Comparison of ENCODE assay signal across 9 mouse cellular contexts in genomic region chr1:119388664-119389396, GRCm38 (mm10). TPM values are rescaled to one million over a fixed set of nuclear protein-coding genes. Genes with fewer than 3 reads are reported as not detected.
DNase-seq lines count a peak whose midpoint lies in the region; ATAC-seq lines count a peak whose summit lies in the region.
"Had no signal": no experiment of that assay in that cellular context is flagged by ENCODE, and none has a peak within 500 bp of the region (broad histone marks: within the 10 kb centered on the region; RNA-seq: fewer than 3 reads in every experiment).

No protein-coding gene starts in this region.

- peak overlapping the region; percentile 42 for H3K4me2 ChIP-seq in forebrain, embryonic 15.5 days (replicated peaks)

- peak overlapping the region; percentile 34 for H3K9ac ChIP-seq in forebrain, embryonic 15.5 days (replicated peaks)

- no peaks in the 10 kb centered on the region for H3K9me3 ChIP-seq in forebrain, embryonic 15.5 days

- H3K4me1 ChIP-seq in forebrain, embryonic 15.5 days, result peaks cover 39% of the 10 kb centered on the region

- H3K27ac ChIP-seq in forebrain, embryonic 15.5 days (replicated peaks), result peak overlapping the region; percentile 71
- H3K27ac ChIP-seq: macrophage had no signal

- no peaks in the 10 kb centered on the region for H3K27me3 ChIP-seq in forebrain, embryonic 15.5 days

- no peaks in the 10 kb centered on the region for H3K36me3 ChIP-seq in forebrain, embryonic 15.5 days

- peak; percentile 89 for ATAC-seq in forebrain, embryonic 15.5 days (replicated peaks)
- ATAC-seq in monocyte, adult 5-6 weeks (replicated peaks; ENCODE audit: insufficient number of reproducible peaks, low FRiP score, low TSS enrichment, poor library complexity, severe bottlenecking), result no peak

- peak; percentile 56 for DNase-seq in adrenal gland, adult 2 months
- DNase-seq in adrenal gland, postnatal 4 days (ENCODE audit: low spot score in 2 of 2), result no peak
- peak; percentile 96 for DNase-seq in R1 (ENCODE audit: low read depth, low spot score)
- peak; percentile 61 to 77 for DNase-seq in left cerebral cortex, postnatal 10 days (ENCODE audit: extremely low spot score in 1 of 2, low spot score in 2 of 2)
- DNase-seq in retina, embryonic 14.5 days (ENCODE audit: low spot score), result peak; percentile 76
- DNase-seq in thymus, adult 18-20 months, result no peak

- intact Hi-C loops in left cerebral cortex, postnatal 10 days (cut with DNase I), result no loop called here

- 1% methylated on average over 19 of the region's 19 CpGs for WGBS in forebrain, embryonic 15.5 days

- peak overlapping the region; percentile 13; the same call in 1 of the 2 replicates for H3K4me3 ChIP-seq in forebrain, embryonic 15.5 days

RNA-seq across cellular contexts. Expression of gene Inhbb, which starts 33.2 kb away (rescaled TPM):
- 1 to 10 TPM; 1.9 to 3.1 TPM for total RNA-seq in adrenal gland, adult 2 months (2021)
- 6.2 and 6.5 TPM in 2 replicates for polyA plus RNA-seq in adrenal gland, adult 2 months (2012; rRNA removed)
- 1 to 10 TPM; 4.2 to 5.0 TPM for total RNA-seq in adrenal gland, postnatal 4 days (2021)
- polyA plus RNA-seq in forebrain, embryonic 15.5 days (2015; fragmentation: Nextera tagmentation; extraction: Ambion mirVana), result 6.6 TPM in 2 replicates
- 1 to 10 TPM; 7.9 to 8.8 TPM for total RNA-seq in left cerebral cortex, postnatal 10 days (2021)
- not detected in 3 replicates for total RNA-seq in monocyte, adult 5-6 weeks (2017)

Comparison
In these comparisons a context has a peak if more than half of its experiments do, and no peak if none do; other contexts are left out.
1. DNase-seq: peak in adrenal gland, adult 2 months (single experiment), R1 (single experiment), left cerebral cortex, postnatal 10 days (2 of 2) and retina, embryonic 14.5 days (single experiment); none in adrenal gland, postnatal 4 days (0 of 2) and thymus, adult 18-20 months (0 of 2).